Mouse (Mus musculus): ENCODE data around the gene Col7a1.
A peak's percentile ranks its signal among the peaks of the same experiment; 100 is the strongest.

- peak; percentile 83 for TF ChIP-seq CTCF (IDR thresholded peaks at IDR 0.05; ENCODE audit: low read depth)
- TF ChIP-seq EP300 (IDR thresholded peaks at IDR 0.05; ENCODE audit: low read depth) = no peak
Observed at GRCm38 (mm10) chr9:109003201-109003600, 49.8 kb downstream of the Col7a1 start.
